Mouse (Mus musculus) R1 (cell line): ENCODE measurements around the gene Stk32c.

Source experiments
- DNase-seq: peaks from one replicate; pipeline ENCODE4 v3.0.0-alpha.2; 2018; ENCODE audit warnings: low read depth, low spot score

Stk32c gene

GRCm38 (mm10) chr7:139200108-139200507 lies 13.0 kb downstream of the Stk32c start:
- peak; percentile 74 for DNase-seq

- DNase-seq: no peak
Measured at GRCm38 (mm10) chr7:139197022-139197421, 16.1 kb downstream of the Stk32c start.

DNA sequence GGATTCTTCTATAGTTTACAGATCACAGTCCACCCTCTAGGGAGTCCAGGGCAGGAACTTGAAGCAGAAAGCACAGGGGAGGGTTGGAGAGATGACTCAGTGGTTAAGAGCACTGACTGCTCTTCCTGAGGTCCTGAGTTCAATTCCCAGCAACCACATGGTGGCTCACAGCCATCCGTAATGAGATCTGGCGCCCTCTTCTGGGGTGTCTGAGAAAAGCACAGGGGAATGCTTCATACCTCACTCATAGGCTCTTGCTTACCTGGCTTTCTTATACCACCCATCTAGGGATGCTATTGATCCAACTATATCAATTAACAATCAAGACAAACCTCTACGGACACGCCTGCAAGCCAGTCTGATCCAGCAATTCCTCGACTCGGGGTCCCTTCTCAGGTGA lies 21.5 kb downstream of the Stk32c start:
- peak; percentile 43 for DNase-seq

- no peak for DNase-seq
Measured at GRCm38 (mm10) chr7:139190616-139191015, 22.5 kb downstream of the Stk32c start.

- peak; percentile 88 for DNase-seq
Measured at GRCm38 (mm10) chr7:139188634-139189207, 24.4 kb downstream of the Stk32c start.

DNA sequence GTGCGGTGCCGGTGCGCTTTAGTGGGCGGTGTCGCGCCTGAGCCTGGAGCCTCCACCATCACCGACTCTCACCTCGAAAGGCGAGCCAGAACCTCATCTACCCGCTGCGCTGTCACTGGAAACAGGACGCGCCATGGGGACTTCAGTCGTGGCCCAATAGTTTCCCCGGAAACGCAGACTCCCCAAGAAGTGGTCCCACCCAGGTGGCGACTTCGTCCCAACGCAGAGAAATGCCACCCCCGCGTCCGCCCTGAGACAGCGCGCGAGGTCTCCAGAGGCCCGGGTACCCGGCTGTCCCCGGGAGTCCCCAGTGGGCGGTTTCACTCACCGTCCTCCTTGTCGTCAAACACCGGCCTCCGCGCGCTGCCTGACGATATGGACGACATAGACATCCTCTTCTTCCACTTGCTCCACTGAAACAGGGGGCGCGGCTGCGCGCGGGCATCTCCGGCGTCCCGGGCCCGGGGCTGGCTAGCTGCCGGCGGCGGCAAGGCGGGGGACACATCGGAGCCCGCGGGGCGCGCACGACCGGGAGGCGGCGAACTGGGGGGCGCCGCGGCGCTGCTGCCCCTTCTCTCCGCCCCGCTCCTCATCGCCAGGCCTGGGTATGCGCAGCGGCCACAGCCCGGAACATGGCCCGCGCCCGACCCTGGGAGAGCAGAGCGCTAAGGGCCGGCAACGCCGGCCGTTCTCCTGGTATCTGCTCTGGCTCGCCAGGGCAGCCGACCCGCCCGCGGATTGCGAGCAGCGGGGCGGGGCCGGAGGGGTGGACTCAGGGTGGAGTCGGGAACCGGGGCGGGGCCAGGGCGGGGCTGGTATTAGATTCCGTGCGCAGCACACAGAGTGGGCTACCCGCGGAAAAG lies 25.1 kb downstream of the Stk32c start:
- peak; percentile 81 for DNase-seq

DNA sequence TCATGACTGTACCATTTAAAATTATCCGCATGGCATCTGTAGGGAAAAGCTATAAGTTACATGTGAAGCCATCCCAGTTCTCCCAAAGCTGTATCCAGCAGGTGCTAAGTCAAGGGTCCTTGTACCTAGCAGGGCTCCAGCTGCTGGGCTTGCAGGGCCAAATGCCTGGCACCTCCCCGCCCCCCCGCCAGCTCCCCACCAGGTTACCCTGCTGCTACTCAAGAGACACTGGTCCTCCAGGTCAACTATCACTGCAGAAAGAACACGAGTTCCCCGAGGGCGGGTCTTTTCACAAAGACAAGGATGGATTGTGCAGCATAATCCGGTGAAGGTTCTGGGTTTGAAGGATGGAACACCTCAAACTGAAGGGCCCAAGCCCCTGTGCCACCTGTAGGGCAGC lies 25.8 kb downstream of the Stk32c start:
- DNase-seq: no peak

DNA sequence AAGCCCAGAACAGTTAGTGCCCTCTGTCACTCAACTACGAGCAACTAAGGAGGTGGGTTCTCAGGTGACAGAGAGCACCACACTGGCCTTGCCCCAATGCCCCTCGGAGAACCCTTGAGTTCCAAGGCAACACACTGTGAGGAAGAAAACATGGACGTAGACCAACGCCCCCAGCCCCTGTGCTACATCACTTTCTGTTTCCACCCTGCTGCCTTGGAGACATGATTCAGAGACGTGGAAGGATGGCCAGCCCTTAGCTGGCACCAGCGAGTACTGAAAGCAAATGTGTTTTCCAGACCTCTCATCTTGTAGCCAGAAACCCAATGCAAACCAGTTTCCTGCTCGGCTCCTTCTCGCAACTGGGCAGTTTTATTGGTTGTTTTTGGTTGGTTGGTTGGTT lies 26.7 kb downstream of the Stk32c start:
- DNase-seq: no peak

DNA sequence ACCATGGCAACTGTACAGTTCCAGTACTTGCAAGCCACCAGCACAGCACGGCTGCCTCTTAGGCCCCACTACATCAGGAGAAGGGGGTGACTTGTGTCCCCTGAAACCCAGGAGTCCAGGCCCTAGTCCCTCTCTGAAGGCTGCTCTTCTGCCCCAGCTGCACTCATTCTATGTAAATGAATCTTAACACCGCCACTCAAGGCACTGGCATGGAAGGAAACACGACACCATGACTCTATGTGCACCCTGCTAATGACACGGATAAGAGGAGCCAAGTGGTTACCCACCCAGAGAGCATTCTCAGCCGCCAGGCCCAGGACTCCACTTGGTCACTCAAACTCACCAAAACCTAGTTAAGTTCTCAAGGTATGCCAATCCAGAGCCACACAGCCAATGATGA lies 27.1 kb downstream of the Stk32c start:
- DNase-seq: no peak

- no peak for DNase-seq
Measured at GRCm38 (mm10) chr7:139184846-139185245, 28.3 kb downstream of the Stk32c start.

- DNase-seq: no peak
Measured at GRCm38 (mm10) chr7:139184396-139184795, 28.7 kb downstream of the Stk32c start.

GRCm38 (mm10) chr7:139180058-139180457 lies 33.0 kb downstream of the Stk32c start:
- no peak for DNase-seq

DNA sequence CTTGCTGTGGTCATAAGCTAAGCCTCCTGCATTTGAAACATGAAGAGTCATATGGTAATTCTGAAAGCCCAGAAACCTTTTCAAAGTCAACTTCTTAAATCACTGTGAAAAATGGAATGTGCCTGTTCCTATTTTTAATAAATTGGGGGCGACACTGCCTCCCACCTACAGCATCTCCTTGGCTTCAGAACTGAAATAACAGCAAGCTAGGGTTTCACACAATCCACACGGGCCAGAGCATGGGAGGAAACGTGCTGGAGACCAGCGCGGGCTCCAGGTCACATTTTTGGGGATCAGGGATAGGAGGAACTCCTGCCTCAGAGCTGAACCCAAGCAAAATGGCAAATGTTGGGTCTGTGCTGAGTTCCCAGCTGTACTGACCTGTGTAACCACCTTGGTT lies 33.8 kb downstream of the Stk32c start:
- DNase-seq: no peak

GRCm38 (mm10) chr7:139169143-139169542 lies 44.0 kb downstream of the Stk32c start:
- no peak for DNase-seq

- DNase-seq: no peak
Measured at GRCm38 (mm10) chr7:139164410-139164809, 48.7 kb downstream of the Stk32c start.

DNA sequence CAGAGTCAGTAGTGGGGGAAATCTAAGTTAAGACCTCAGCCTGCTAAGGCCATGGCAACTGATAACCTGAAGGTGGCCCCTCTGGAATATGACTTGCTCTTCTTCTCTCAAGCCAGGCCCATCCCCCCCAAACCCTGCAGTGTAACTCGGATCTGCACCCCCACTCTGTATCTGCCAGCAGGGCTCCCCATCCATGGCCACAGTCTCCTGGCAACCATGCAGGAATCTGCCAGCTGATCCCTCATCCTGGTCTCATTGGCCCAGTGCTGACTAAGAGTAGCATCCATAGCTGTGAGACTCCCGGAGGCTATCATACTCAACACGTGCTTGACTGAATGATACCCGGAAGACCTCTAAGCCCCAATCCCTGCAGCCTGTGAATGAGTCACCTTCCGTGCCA lies 54.2 kb downstream of the Stk32c start:
- DNase-seq: no peak

DNA sequence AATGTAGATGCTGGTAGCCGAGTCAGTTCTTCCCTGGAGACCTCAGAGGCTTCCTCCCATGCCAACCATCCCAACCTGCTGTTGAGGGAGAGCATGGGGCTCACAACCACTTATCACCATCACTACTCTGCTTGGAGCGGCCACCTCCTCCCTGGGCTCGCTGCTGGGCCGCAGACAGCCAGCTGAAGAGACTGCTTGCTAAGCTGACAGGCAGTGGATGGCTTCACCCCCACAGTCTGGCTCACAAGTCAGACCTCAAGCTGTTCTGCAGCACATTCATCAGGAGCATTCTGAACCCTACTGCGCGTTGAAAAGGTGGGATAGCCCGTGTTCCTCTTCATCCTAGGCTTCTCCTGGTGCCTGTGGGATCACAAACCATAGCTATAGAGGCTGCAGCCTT lies 54.6 kb downstream of the Stk32c start:
- no peak for DNase-seq

DNA sequence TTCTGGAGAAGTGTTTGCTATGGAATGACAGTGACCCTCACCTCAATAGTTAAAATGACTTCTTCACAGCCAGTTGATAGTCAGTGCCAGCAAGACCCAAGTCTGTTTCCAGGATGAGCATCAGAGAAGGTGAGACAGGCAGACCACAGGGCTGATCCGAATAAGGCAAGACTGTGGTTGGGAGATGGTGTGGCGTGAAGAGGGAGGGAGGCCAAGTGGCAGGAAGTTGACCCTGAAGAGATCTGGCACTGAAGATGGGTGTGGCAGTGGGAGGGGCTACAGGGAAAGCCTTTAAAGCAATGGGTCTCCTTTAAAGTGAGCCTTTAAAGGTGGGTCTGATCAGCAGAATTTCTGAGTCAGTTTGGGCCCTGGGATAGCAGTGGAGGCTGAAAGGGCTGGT lies 55.6 kb downstream of the Stk32c start:
- DNase-seq: no peak

DNA sequence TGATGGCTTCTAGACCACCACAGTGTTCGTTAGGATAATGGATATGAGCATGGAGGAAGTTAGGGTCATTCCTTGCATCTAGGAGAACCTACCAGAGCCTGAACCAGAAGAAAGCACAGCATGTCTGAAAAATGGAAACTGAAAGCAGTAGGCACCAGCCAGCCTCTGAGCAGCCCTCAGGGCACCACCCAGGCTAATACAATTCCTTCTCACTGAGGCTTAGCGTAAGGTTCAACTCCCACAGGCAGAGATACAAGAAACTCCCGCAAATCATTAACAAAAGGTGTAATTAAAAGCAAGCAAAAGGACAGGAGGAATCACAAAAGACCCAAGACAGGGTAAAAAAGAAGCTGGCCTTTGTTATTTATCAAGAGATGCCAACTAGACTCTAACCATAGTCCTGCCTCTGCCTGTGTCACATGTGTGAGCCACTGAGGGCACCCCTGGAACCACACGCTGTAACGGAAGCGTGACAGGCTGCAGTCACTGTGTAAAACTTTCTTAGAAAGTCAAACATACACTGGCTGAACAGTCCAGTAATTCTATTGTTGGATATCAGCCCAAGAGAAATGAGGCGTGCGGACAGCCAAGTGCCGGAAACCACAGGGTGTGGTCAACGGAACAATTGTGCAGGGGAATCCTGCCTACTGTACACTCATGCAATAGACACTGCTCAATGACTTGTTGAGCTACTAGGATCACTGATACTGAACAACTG lies 56.6 kb downstream of the Stk32c start:
- DNase-seq: no peak

GRCm38 (mm10) chr7:139152927-139153326 lies 60.2 kb downstream of the Stk32c start:
- DNase-seq: no peak

- peak; percentile 70 for DNase-seq
Measured at GRCm38 (mm10) chr7:139151116-139151515, 62.0 kb downstream of the Stk32c start.

DNA sequence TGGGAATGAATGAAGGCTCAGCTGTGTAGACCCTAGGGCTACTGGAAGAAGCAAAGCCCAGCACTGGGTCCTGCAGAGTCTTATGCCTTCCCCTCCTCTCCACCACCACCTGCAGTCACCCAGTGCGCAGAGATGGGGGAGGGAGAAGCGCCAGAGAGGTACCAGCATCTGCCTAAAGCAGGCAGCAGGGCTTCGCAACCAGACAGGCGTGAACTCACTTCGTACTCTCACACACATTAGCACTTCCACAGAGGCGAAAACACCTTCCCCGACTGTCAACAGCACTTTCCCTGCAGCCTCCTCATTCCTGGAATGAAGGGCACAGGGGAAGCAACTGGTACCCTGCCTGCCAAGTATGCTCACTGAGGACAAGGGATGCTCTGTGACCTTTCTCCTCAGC lies 63.7 kb downstream of the Stk32c start:
- DNase-seq: no peak

- no peak for DNase-seq
Measured at GRCm38 (mm10) chr7:139147360-139147759, 65.7 kb downstream of the Stk32c start.
